Mouse (Mus musculus): ENCODE results near the gene Prrc2c. TPM values are rescaled to one million over a fixed set of nuclear protein-coding genes. Genes with fewer than 3 reads are reported as not detected.

Prrc2c gene
- polyA plus RNA-seq, 1 experiment from 2014 or later = 52.3 TPM

DNA sequence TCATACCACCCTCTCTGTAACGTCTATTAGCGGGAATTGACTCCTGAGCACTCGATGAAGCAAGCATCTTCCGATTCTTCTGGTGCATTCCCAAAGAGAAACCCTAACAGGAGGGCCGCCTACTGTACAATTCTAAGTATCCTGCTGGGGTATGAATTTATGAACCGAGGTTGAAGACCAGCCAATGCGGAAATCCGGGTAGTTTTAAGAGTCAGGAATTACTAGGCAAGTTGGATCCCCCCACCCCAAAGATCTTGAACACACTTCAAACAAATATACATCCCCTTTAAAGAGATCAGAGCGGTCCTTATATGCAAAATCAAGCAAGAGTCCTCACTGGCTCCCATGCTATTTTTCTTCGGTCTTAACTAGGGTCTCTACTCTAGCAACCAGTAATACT is 950 bp downstream of the Prrc2c start:
- no peak for ATAC-seq (ENCODE audit: low read depth)
- Histone ChIP-seq H3K27me3 (no peaks in the 10 kb centered on the region), H3K9me3 (replicated peaks) (no peaks in the 10 kb centered on the region), H3K4me1 (replicated peaks) (peaks cover 49% of the 10 kb centered on the region), H3K4me2 (peak overlapping the region; percentile 88), H3K9ac (peak overlapping the region; percentile 97), H3K36me3 (peaks cover 3% of the 10 kb centered on the region; the same call in 1 of the 2 replicates), H3K27ac (peak overlapping the region; percentile 93), H3K4me3 (replicated peaks) (peak overlapping the region; percentile 98)
- DNase-seq = no peak
- WGBS (ENCODE audit: insufficient replicate concordance) = 0% methylated on average over 10 of the region's 10 CpGs

DNA sequence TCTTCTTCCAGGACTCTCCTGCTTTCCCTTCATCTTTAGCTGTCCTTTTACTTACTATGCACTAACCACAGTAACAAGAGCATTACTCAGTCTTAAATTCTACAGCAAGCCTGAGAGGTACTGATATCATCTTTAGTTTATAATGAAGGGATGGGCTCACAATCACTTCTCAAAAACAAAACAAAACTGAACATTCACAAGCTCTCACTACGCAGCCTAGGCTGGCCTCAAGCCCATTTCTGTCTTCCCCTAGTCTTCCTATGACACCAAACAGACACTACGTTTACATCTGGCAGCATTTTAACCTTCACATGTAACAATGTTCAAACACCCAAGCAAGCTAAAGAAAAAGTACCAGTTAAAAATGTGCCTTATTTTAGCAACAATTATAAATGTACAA is 1.9 kb downstream of the Prrc2c start:
- Histone ChIP-seq H3K9me3 (replicated peaks) (no peaks in the 10 kb centered on the region), H3K4me3 (replicated peaks) (peak overlapping the region; percentile 98), H3K36me3 (peaks cover 3% of the 10 kb centered on the region; the same call in 1 of the 2 replicates), H3K9ac (peak overlapping the region; percentile 97), H3K4me1 (replicated peaks) (peaks cover 58% of the 10 kb centered on the region), H3K4me2 (peak overlapping the region; percentile 88), H3K27ac (no peak overlapping the region), H3K27me3 (no peaks in the 10 kb centered on the region)
- ATAC-seq (ENCODE audit: low read depth) (no peak), DNase-seq (no peak)
- 23% methylated on average over 2 of the region's 2 CpGs for WGBS (ENCODE audit: insufficient replicate concordance)

- peaks cover 9% of the 10 kb centered on the region; the same call in 1 of the 2 replicates for H3K36me3 ChIP-seq
- H3K9ac ChIP-seq = no peak overlapping the region
- 0 out of 2 replicates have a peak overlapping the region, but pooled peaks have one; percentile 19 for H3K27ac ChIP-seq
- peaks cover 62% of the 10 kb centered on the region for H3K4me1 ChIP-seq (replicated peaks)
- ATAC-seq (ENCODE audit: low read depth) (no peak), DNase-seq (no peak)
- no peaks in the 10 kb centered on the region for H3K27me3 ChIP-seq
- H3K9me3 ChIP-seq (replicated peaks) = no peaks in the 10 kb centered on the region
- WGBS (ENCODE audit: insufficient replicate concordance) = 56% methylated on average over 4 of the region's 4 CpGs
- no peak overlapping the region for H3K4me3 ChIP-seq (replicated peaks)
- H3K4me2 ChIP-seq = no peak overlapping the region
These were observed 5.3 kb downstream of the Prrc2c start for GRCm38 (mm10) chr1:162735084-162735483.

DNA sequence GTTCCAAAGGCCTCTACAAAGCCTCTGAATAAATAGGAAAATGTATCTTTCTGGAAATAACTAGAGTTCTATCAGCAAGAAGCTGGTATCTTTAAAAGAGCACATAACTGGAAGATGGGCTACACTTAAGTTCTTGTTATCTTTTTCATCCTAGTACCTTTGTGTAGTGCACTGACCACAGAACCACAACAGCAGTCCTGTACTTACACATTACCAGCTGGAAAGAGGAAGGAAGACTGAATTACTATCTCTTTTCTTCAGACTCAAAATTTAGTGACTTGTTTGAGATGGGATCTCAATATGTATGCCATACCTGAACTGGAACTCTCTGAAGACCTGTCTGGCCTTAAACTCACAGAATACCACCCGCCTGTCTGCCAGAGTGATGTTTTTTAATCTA is 6.1 kb downstream of the Prrc2c start:
- H3K4me2 ChIP-seq = no peak overlapping the region
- 14% methylated on average over 1 of the region's 1 CpGs for WGBS (ENCODE audit: insufficient replicate concordance)
- no peak for ATAC-seq (ENCODE audit: low read depth)
- no peak overlapping the region for H3K4me3 ChIP-seq (replicated peaks)
- H3K9me3 ChIP-seq (replicated peaks) = no peaks in the 10 kb centered on the region
- H3K4me1 ChIP-seq (replicated peaks) = peaks cover 62% of the 10 kb centered on the region
- H3K9ac ChIP-seq = no peak overlapping the region
- no peak for DNase-seq
- H3K27me3 ChIP-seq = no peaks in the 10 kb centered on the region
- H3K36me3 ChIP-seq = peaks cover 9% of the 10 kb centered on the region; the same call in 1 of the 2 replicates
- H3K27ac ChIP-seq = peak overlapping the region; percentile 19; the same call in 1 of the 2 replicates

DNA sequence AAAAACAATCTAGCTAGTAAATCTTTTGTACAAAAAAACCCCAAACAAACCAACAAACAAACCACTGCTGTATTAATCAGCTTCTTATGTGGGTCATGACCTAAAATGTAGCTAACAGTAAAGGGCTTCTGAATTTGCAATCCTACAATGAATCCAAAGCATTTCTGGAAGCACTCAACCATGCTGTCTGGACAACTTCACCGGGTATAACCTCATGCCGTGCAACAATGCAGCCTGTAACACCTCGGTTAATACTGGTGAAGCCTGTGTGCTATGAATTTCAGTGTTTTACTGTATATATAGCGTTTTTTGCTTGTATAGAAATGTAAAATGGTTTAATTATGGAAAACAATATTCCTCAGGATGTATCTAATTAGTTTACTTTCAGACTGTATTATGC is 8.3 kb downstream of the Prrc2c start:
- H3K4me1 ChIP-seq (replicated peaks) = peaks cover 40% of the 10 kb centered on the region
- H3K36me3 ChIP-seq = peaks cover 9% of the 10 kb centered on the region; the same call in 1 of the 2 replicates
- no peak overlapping the region for H3K4me2 ChIP-seq
- no peak for ATAC-seq (ENCODE audit: low read depth)
- no peak overlapping the region for H3K4me3 ChIP-seq (replicated peaks)
- 79% methylated on average over 4 of the region's 4 CpGs for WGBS (ENCODE audit: insufficient replicate concordance)
- H3K9me3 ChIP-seq (replicated peaks) = no peaks in the 10 kb centered on the region
- H3K27me3 ChIP-seq = no peaks in the 10 kb centered on the region
- no peak overlapping the region for H3K27ac ChIP-seq
- DNase-seq = no peak
- no peak overlapping the region for H3K9ac ChIP-seq

GRCm38 (mm10) chr1:162729436-162729835 is 10.9 kb downstream of the Prrc2c start:
- WGBS (ENCODE audit: insufficient replicate concordance) = 84% methylated on average over 2 of the region's 2 CpGs
- ATAC-seq (ENCODE audit: low read depth) = no peak

GRCm38 (mm10) chr1:162727981-162728380 is 12.4 kb downstream of the Prrc2c start:
- H3K4me2 ChIP-seq = no peak overlapping the region
- H3K36me3 ChIP-seq = peaks cover 26% of the 10 kb centered on the region
- no peak overlapping the region for H3K9ac ChIP-seq
- H3K4me3 ChIP-seq (replicated peaks) = no peak overlapping the region
- peaks cover 29% of the 10 kb centered on the region for H3K4me1 ChIP-seq (replicated peaks)
- ATAC-seq (ENCODE audit: low read depth) (no peak), DNase-seq (no peak)
- no peaks in the 10 kb centered on the region for H3K9me3 ChIP-seq (replicated peaks)
- 78% methylated on average over 6 of the region's 6 CpGs for whole genome bisulfite sequencing (ENCODE audit: insufficient replicate concordance)
- H3K27me3 ChIP-seq = no peaks in the 10 kb centered on the region
- H3K27ac ChIP-seq = no peak overlapping the region

More at GRCm38 (mm10) chr1:162729436-162729835, 10.9 kb downstream of the Prrc2c start:
- Histone ChIP-seq H3K4me3 (replicated peaks) (no peak overlapping the region), H3K36me3 (peaks cover 15% of the 10 kb centered on the region), H3K9me3 (replicated peaks) (no peaks in the 10 kb centered on the region), H3K27me3 (no peaks in the 10 kb centered on the region), H3K4me1 (replicated peaks) (peaks cover 24% of the 10 kb centered on the region), H3K4me2 (no peak overlapping the region), H3K9ac (no peak overlapping the region), H3K27ac (no peak overlapping the region)
- no peak for DNase-seq

DNA sequence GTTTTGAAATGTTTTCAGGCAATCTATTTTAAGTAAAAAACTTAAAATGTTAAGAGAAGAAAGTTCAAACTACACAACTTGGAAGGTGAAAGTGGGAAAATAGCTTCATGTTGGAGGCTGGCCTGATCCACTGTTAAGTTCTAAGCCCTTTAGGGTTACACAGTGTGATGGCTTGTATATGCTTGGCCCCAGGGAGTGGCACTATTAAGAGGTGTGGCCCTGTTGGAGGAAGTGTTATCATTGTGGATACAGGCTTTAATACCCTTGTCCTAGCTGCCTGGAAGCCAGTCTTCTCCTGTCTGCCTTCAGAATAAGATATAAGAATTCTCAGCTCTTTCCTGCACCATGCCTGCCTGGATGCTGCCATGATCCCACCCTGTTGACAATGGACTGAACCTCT is 16.7 kb downstream of the Prrc2c start:
- H3K36me3 ChIP-seq = peaks cover 50% of the 10 kb centered on the region
- H3K9me3 ChIP-seq (replicated peaks) = no peaks in the 10 kb centered on the region
- H3K27ac ChIP-seq = peak overlapping the region; percentile 77
- no peak overlapping the region for H3K4me3 ChIP-seq (replicated peaks)
- DNase-seq (peak; percentile 39), ATAC-seq (ENCODE audit: low read depth) (peak; percentile 100)
- H3K9ac ChIP-seq = peak overlapping the region; percentile 39; the same call in 1 of the 2 replicates
- peak overlapping the region; percentile 48 for H3K4me2 ChIP-seq
- peaks cover 23% of the 10 kb centered on the region for H3K4me1 ChIP-seq (replicated peaks)
- H3K27me3 ChIP-seq = no peaks in the 10 kb centered on the region

DNA sequence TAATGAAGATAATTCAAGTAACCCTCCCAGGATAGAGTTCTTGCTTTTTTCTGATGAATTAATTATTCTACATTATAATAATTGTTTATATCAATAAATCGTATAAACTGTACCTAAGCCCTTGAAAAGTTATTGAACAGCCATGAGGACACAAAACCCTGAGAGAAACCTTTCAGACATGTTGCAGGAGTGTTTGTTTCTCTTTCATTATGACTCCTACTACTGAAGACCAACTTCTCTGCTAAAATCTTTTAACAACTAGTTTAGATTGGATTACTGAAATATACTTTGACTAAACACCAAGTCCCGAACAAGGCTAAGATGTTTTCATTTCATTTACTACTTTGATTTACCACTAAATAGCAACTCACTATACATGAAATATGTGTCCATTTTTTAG is 19.7 kb downstream of the Prrc2c start:
- Histone ChIP-seq H3K9me3 (replicated peaks) (no peaks in the 10 kb centered on the region), H3K4me1 (replicated peaks) (peaks cover 23% of the 10 kb centered on the region), H3K9ac (no peak overlapping the region), H3K27ac (no peak overlapping the region), H3K27me3 (no peaks in the 10 kb centered on the region), H3K4me2 (no peak overlapping the region), H3K36me3 (peaks cover 73% of the 10 kb centered on the region), H3K4me3 (replicated peaks) (no peak overlapping the region)
- 79% methylated on average over 2 of the region's 2 CpGs for WGBS (ENCODE audit: insufficient replicate concordance)
- no peak for ATAC-seq (ENCODE audit: low read depth)
- no peak for DNase-seq

- no peak overlapping the region for H3K4me2 ChIP-seq
- H3K4me3 ChIP-seq (replicated peaks) = no peak overlapping the region
- ATAC-seq (ENCODE audit: low read depth) (no peak), DNase-seq (no peak)
- no peaks in the 10 kb centered on the region for H3K4me1 ChIP-seq (replicated peaks)
- 73% methylated on average over 8 of the region's 8 CpGs for WGBS (ENCODE audit: insufficient replicate concordance)
- no peaks in the 10 kb centered on the region for H3K27me3 ChIP-seq
- peaks cover 76% of the 10 kb centered on the region for H3K36me3 ChIP-seq
- no peak overlapping the region for H3K27ac ChIP-seq
- no peaks in the 10 kb centered on the region for H3K9me3 ChIP-seq (replicated peaks)
- H3K9ac ChIP-seq = no peak overlapping the region
These were observed 39.8 kb downstream of the Prrc2c start for GRCm38 (mm10) chr1:162700389-162701066.

- ATAC-seq (ENCODE audit: low read depth) (no peak), DNase-seq (no peak)
- no peaks in the 10 kb centered on the region for H3K4me1 ChIP-seq (replicated peaks)
- H3K9me3 ChIP-seq (replicated peaks) = no peaks in the 10 kb centered on the region
- H3K27ac ChIP-seq = no peak overlapping the region
- no peak overlapping the region for H3K4me3 ChIP-seq (replicated peaks)
- H3K4me2 ChIP-seq = no peak overlapping the region
- 94% methylated on average over 6 of the region's 6 CpGs for WGBS (ENCODE audit: insufficient replicate concordance)
- H3K9ac ChIP-seq = no peak overlapping the region
- H3K27me3 ChIP-seq = no peaks in the 10 kb centered on the region
- peaks cover 77% of the 10 kb centered on the region for H3K36me3 ChIP-seq
These were observed 42.5 kb downstream of the Prrc2c start for GRCm38 (mm10) chr1:162697866-162698265.

DNA sequence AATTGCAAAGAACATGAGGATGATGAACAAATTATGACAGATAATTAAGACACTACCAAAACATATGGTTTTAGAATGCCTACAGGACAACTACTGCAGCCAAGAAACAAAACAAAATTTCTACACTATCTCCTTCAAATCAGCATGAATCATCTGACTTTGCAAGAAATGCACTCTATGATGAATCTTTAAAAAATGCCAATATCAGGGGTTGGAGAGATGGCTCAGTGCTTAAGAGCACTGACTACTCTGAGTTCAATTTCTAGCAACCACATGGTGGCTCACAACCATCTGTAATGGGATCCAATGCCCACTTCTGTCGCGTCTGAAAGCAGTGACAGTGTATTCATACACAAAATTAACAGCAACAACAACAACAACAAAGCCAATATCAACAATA is 46.6 kb downstream of the Prrc2c start:
- 88% methylated on average over 2 of the region's 2 CpGs for WGBS (ENCODE audit: insufficient replicate concordance)

More for the DNA sequence above, 46.6 kb downstream of the Prrc2c start:
- ATAC-seq (ENCODE audit: low read depth) (no peak), DNase-seq (no peak)
- Histone ChIP-seq H3K4me3 (replicated peaks) (no peak overlapping the region), H3K9ac (no peak overlapping the region), H3K27ac (no peak overlapping the region), H3K9me3 (replicated peaks) (no peaks in the 10 kb centered on the region), H3K4me2 (no peak overlapping the region), H3K36me3 (peaks cover 86% of the 10 kb centered on the region), H3K4me1 (replicated peaks) (no peaks in the 10 kb centered on the region), H3K27me3 (no peaks in the 10 kb centered on the region)
